Mouse (Mus musculus) stomach, embryonic 16.5 days (tissue): Measurements from ENCODE around the gene Gm38392. TPM values are rescaled to one million over a fixed set of nuclear protein-coding genes. Genes with fewer than 3 reads are reported as not detected.

Experiments
- ATAC-seq: fragments of 200-750 bp; cut with Nextera tagmentation; 2 replicates; pipeline ENCODE4 v1.8.0; 2017; ENCODE audit warnings: moderate number of reproducible peaks, moderate TSS enrichment; ENCODE audit not compliant: insufficient read depth, low FRiP score
- H3K27ac ChIP-seq: fragments of 300-500 bp; sonication (generic); 2 replicates; pipeline ENCODE4 v1.5.1; 2014; ENCODE audit warnings: low read length
- H3K27me3 ChIP-seq: fragments of 300-500 bp; sonication (generic); 2 replicates; pipeline ENCODE4 v1.6.1; 2014; ENCODE audit warnings: low read length, control low read depth, mixed read lengths; ENCODE audit not compliant: control insufficient read depth, insufficient read depth
- H3K36me3 ChIP-seq: fragments of 300-500 bp; sonication (generic); 2 replicates; pipeline ENCODE4 v1.6.1; 2014; ENCODE audit warnings: low read length; ENCODE audit not compliant: control insufficient read depth, insufficient read depth
- H3K4me1 ChIP-seq: fragments of 300-500 bp; sonication (generic); 2 replicates; pipeline ENCODE4 v1.6.1; 2014; ENCODE audit warnings: low read length, control low read depth, mixed read lengths; ENCODE audit not compliant: control insufficient read depth, insufficient read depth
- H3K4me2 ChIP-seq: fragments of 300-500 bp; sonication (generic); 2 replicates; pipeline ENCODE4 v1.6.1; 2014; ENCODE audit warnings: low read depth, low read length, mixed read lengths
- H3K4me3 ChIP-seq: fragments of 300-500 bp; sonication (generic); replicated peaks from 2 replicates; pipeline ENCODE4 v1.5.1; 2014; ENCODE audit warnings: mild to moderate bottlenecking, low read length
- H3K9ac ChIP-seq: fragments of 300-500 bp; sonication (generic); 2 replicates; pipeline ENCODE4 v1.6.1; 2014; ENCODE audit warnings: low read length
- H3K9me3 ChIP-seq: fragments of 300-500 bp; sonication (generic); replicated peaks from 2 replicates; pipeline ENCODE4 v1.6.1; 2016; ENCODE audit warnings: low read length, control low read depth; ENCODE audit not compliant: control insufficient read depth
- WGBS: fragments of 180-500 bp; shearing (Covaris S2); extraction: QIAGEN DNeasy Blood & Tissue Kit; methylation state at CpG from one replicate; pipeline ENCODE4 v1.1.7; 2014; 5-methylcytosine and 5-hydroxymethylcytosine counted together
- polyA plus RNA-seq: library from polyadenylated mRNA; unstranded; fragments of >200 nt; fragmentation: Nextera tagmentation; extraction: Ambion mirVana; gene quantifications from 2 replicates; pipeline ENCODE4 v1.2.1, GENCODE M21; 2015

The Gm38392 gene
- polyA plus RNA-seq: 0.53 and 2.2 TPM in 2 replicates

DNA sequence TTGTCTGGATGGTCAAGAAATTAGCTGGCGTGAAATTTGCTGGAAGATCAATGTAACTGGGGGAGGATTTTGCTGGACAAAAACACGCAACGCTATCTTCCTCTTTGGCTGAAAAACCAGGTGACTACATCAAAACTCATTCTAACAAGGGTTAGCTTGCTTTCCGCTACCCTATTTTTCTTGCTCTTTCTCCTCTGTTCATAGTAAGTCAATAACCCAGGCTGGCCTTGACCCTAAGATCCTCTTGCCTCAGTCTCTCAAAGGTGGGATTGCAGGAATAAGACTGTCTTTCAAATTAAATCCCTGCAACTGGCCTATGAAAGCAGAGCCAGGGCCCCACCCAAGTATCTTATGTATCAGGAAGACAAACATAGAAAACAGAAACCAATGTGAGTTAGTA, at the start of gene Gm38392:
Gene Gm38392, minus strand, starts transcription at position 101 of the 400 bp plus-strand sequence.
- no peak for ATAC-seq
- no peaks in the 10 kb centered on the region for H3K36me3 ChIP-seq
- no peak within 1 kb of the TSS for H3K4me2 ChIP-seq
- H3K27me3 ChIP-seq: no peaks in the 10 kb centered on the region
- no peaks in the 10 kb centered on the region for H3K4me1 ChIP-seq
- H3K9me3 ChIP-seq: no peaks in the 10 kb centered on the region
- 98% methylated on average over 4 of the region's 4 CpGs for WGBS
- H3K4me3 ChIP-seq: no peak within 1 kb of the TSS
- H3K9ac ChIP-seq: no peak within 1 kb of the TSS
- H3K27ac ChIP-seq: no peak within 1 kb of the TSS

DNA sequence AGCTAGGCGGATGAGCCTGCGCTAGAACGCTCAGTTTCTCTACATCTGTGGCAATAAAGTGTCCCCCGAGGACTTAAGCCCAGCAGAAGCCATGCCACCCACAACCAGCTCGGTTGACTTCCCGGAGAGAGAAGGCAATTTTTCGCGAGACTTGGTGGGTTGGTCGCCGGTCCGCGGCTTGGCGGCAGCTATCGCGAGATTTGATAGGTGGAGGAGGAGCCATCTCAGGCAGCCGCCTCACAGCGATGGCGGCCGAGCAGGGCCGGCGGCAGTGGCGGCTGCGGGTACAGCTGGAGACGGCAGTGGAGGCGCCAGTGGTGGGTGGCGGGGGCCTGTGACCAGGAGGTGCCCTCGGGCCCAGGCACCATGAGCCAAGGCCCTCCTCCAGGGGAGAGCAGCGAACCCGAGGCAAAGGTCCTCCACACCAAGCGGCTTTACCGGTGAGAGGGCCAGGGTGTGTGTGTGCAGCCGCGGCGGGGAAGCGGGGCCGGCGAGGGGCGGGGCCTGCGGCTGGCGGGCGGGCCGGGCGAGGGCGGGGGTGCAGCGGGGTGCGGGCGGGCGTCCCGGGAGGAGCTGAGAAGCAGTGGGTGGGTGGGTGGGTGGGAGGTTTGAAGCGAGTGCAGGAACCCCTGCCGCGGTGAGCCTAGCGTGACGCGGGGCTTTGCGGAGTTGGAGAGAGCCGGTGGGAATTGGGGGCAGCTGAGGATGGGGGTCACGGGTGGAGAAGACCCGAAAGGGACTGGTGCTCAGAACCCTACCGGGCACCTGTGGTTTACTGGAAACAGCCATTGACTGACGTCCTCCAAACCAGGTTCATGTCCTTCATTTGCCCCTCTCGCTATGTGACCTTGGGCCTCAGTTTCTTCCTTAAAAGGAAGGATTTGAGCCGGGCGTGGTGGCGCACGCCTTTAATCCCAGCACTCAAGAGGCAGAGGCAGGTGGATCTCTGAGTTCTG, 49.3 kb upstream of the Gm38392 start, which contains the start of the genes Tmem79 and Smg5:
Gene Tmem79, minus strand, starts transcription at position 91 of the 956 bp plus-strand sequence.
Gene Smg5, plus strand, starts transcription at position 203 of the 956 bp plus-strand sequence.
- no peaks in the 10 kb centered on the region for H3K9me3 ChIP-seq
- peak within 1 kb of the TSS; percentile 93 for H3K9ac ChIP-seq
- peak; percentile 91 for ATAC-seq
- H3K4me3 ChIP-seq: peak within 1 kb of the TSS; percentile 83
- H3K27ac ChIP-seq: peak within 1 kb of the TSS; percentile 97
- no peaks in the 10 kb centered on the region for H3K36me3 ChIP-seq
- H3K27me3 ChIP-seq: no peaks in the 10 kb centered on the region
- peaks cover 34% of the 10 kb centered on the region for H3K4me1 ChIP-seq
- 1% methylated on average over 56 of the region's 66 CpGs for WGBS
- peak within 1 kb of the TSS; percentile 84 for H3K4me2 ChIP-seq

DNA sequence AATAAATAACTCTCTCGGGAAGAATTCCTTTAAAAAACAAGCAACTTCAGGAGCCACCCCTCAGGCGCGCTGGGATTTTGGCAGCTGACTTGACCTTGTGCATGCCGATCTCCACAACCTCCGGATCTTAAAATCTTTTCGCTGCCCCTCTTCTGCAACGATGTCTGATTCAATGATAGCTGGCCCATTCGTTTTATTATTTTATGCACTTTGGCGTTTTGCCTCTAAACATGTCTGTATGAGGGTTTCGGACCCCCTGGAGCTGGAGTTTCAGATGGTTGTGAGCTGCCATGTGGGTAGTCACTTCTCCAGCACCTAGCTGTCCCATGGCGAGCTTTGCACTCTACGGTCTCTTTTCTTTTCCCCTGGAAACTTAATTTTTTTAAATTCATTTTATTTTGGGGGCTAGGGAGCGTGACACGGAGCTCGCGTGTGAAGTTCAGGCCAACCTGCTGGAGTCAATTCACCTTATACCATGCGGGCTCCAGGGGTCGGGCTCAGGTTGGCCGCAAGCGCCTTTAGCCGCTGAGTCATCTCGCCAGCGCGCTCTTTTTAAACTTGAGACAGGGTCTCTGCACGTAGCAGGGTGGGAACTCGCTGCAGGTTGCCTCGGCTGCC, 48.5 kb upstream of the Gm38392 start:
- under 1% methylated on average over 27 of the region's 27 CpGs for WGBS

DNA sequence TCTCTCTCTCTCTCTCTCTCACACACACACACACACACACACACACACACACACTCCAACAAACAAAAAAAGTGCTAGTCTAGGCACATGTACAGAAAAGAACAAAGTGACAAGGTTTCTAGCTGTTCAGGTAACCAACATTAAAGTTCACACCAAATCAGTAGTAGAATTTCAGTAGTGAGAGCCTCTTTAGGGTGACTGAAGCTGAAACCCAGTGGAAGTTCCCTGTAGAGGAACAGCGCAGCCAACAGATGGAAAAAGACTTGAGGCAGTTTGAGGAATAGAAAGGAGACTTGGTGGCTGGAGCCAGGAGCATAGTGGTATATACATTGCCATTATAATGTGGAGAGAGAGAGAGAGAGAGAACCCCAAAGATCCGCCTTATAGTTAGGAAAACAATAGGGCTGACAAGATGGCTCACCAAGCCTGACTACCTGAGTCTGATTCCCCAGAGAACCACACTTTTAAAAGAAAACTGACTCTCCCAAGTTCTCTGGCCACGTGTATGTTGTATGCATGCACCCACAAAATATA, 48.0 kb upstream of the Gm38392 start:
- ATAC-seq: no peak
- H3K4me3 ChIP-seq: peak overlapping the region; percentile 83
- 34% methylated on average over 3 of the region's 3 CpGs for WGBS

More for the DNA sequence above, 48.5 kb upstream of the Gm38392 start:
- Histone ChIP-seq H3K27ac (peak overlapping the region; percentile 97), H3K4me3 (peak overlapping the region; percentile 83), H3K4me2 (peak overlapping the region; percentile 84), H3K9me3 (no peaks in the 10 kb centered on the region), H3K4me1 (peaks cover 34% of the 10 kb centered on the region), H3K36me3 (no peaks in the 10 kb centered on the region), H3K9ac (peak overlapping the region; percentile 93), H3K27me3 (no peaks in the 10 kb centered on the region)
- ATAC-seq: peak; percentile 18; the same call in 1 of the 2 replicates

DNA sequence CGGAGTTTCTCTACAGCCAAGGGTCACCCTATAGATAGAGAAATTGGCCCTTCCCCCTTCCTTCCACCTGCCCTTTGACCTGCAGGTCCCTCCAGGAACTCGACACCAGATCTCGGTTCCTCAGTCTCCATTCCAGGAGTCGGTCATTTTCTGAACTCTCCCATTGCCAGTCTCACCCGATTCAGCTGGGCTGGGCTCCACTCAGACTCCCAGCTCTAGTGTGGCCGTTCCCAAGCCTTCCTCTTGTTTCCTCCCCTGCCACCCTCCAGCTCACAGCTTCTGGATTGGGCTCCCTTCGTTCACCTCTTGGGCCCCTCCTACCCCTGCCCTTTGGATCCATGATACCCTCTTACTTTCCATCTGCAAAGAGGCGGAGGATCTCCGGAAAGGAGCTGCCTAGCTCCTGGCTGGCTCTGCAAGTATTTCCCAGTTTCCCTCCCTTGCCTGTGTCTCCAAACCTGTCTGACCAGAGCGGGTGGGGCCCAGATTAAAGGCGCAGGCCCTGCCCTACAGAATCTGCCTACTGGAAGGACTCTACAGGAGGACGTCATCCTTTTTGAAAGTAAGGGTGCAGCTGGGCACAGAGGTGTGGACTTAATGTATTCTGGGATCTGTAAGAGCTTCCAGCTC, 47.1 kb upstream of the Gm38392 start:
- no peaks in the 10 kb centered on the region for H3K9me3 ChIP-seq
- 34% methylated on average over 12 of the region's 12 CpGs for WGBS
- peak overlapping the region; percentile 83 for H3K4me3 ChIP-seq
- peak; percentile 67 for ATAC-seq
- H3K36me3 ChIP-seq: no peaks in the 10 kb centered on the region
- H3K4me2 ChIP-seq: peak overlapping the region; percentile 84
- H3K27me3 ChIP-seq: no peaks in the 10 kb centered on the region
- H3K4me1 ChIP-seq: peaks cover 33% of the 10 kb centered on the region
- peak overlapping the region; percentile 97 for H3K27ac ChIP-seq
- H3K9ac ChIP-seq: peak overlapping the region; percentile 57

More for the DNA sequence above, 48.0 kb upstream of the Gm38392 start:
- Histone ChIP-seq H3K27ac (peak overlapping the region; percentile 97), H3K4me2 (peak overlapping the region; percentile 84), H3K9ac (peak overlapping the region; percentile 93), H3K4me1 (peaks cover 34% of the 10 kb centered on the region), H3K36me3 (no peaks in the 10 kb centered on the region), H3K27me3 (no peaks in the 10 kb centered on the region), H3K9me3 (no peaks in the 10 kb centered on the region)

DNA sequence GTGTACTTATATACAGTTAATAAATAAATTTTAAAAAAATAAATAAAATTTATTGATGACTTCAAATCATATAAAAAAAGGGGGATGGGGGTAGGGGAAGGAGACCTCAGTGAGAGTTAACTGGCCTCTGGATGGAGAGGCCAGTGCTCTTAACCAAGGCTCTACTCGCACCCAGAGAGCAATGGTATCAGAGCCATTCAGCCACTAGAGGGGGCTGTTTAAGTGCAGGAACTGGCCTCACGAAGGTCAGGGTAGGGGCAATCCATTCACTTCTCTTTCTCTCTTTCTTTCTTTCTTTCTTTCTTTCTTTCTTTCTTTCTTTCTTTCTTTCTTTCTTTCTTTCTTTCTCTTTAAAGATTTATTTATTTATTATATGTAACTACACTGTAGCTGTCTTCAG, 44.3 kb upstream of the Gm38392 start:
- ATAC-seq: no peak
- Histone ChIP-seq H3K9ac (no peak overlapping the region), H3K36me3 (peaks cover 7% of the 10 kb centered on the region; the same call in 1 of the 2 replicates), H3K4me1 (peaks cover 16% of the 10 kb centered on the region), H3K4me3 (no peak overlapping the region), H3K27me3 (no peaks in the 10 kb centered on the region), H3K9me3 (no peaks in the 10 kb centered on the region), H3K4me2 (no peak overlapping the region), H3K27ac (no peak overlapping the region)
- WGBS: 31% methylated on average over 2 of the region's 2 CpGs

DNA sequence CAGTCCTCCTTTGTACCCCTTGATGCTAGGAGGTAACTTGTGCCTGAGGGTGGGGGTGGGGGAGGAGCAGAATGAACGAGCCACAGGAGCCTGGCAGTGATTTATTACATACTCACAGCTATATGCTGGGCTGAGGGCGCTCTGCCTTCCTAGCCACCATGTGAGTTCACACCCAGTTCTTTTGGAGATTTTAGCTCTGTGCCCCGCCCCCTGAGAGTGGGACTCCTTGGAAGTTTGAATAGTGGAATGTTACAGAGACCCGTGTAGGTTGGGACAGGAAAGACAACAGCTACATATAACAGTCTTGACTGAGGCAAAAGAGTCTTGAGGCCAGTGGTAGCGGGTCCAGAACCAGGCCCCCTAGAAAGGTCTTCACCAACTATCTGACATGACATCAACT, 41.9 kb upstream of the Gm38392 start:
- no peaks in the 10 kb centered on the region for H3K27me3 ChIP-seq
- H3K27ac ChIP-seq: no peak overlapping the region
- H3K4me2 ChIP-seq: no peak overlapping the region
- 57% methylated on average over 5 of the region's 5 CpGs for WGBS
- H3K9ac ChIP-seq: no peak overlapping the region
- H3K4me3 ChIP-seq: no peak overlapping the region
- peaks cover 7% of the 10 kb centered on the region; the same call in 1 of the 2 replicates for H3K36me3 ChIP-seq
- H3K4me1 ChIP-seq: peaks cover 13% of the 10 kb centered on the region
- H3K9me3 ChIP-seq: no peaks in the 10 kb centered on the region
- ATAC-seq: no peak

DNA sequence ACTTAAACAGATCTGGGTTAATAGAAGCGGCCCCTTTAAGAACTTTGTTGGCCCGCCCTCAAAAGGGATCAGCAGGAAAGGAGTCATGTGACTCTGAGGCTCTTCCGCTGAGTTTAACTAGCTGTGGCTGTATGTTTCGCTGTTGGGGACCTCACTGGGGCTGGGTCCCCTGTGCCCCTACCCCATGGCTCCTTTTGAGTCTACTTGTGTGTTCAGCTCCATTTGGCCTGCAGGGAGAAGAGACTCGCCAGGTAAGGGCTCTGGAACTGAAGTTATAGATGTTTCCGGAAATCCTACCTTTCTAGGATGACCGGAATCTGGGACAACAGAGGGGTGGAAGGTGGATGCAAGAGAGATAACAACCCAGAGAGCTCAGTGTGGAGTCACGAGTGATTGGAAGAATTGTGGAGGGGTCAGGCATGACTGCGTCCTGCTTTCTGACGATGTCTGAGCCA, 38.0 kb upstream of the Gm38392 start, which contains the start of gene Glmp:
Gene Glmp, plus strand, starts transcription at position 73 of the 455 bp plus-strand sequence.
- peaks cover 10% of the 10 kb centered on the region for H3K36me3 ChIP-seq
- 0 out of 2 replicates have a peak within 1 kb of the TSS, but pooled peaks have one; percentile 2 for H3K27ac ChIP-seq

More for the DNA sequence above, 38.0 kb upstream of the Gm38392 start, which contains the start of gene Glmp:
- Histone ChIP-seq H3K27me3 (no peaks in the 10 kb centered on the region), H3K9me3 (no peaks in the 10 kb centered on the region), H3K4me2 (peak within 1 kb of the TSS; percentile 77), H3K4me3 (peak within 1 kb of the TSS; percentile 72), H3K4me1 (peaks cover 9% of the 10 kb centered on the region), H3K9ac (peak within 1 kb of the TSS; percentile 83)
- 0% methylated on average over 10 of the region's 10 CpGs for WGBS
- ATAC-seq: peak; percentile 84
